Mouse (Mus musculus) cerebellum, adult 2 months (tissue): ENCODE measurements at regions not wholly inside any gene's neighbourhood (a gene's known extent, or its start where the extent isn't known, plus 50 kb on each side); places are given as distances from the start of the nearest gene placed in this dataset.

Source experiments
- CTCF ChIP-seq: fragments of 200-500 bp; IDR thresholded peaks from 2 replicates; pipeline ENCODE4 v1.5.1; 2011; ENCODE audit warnings: low read depth, mild to moderate bottlenecking, control low read depth, low read length, moderate library complexity, borderline replicate concordance; ENCODE audit not compliant: insufficient read depth
- POLR2A ChIP-seq: fragments of 200-500 bp; IDR thresholded peaks from 2 replicates; pipeline ENCODE4 v1.6.1; 2011; ENCODE audit warnings: low read length, control low read depth, borderline replicate concordance; ENCODE audit not compliant: insufficient read depth

DNA sequence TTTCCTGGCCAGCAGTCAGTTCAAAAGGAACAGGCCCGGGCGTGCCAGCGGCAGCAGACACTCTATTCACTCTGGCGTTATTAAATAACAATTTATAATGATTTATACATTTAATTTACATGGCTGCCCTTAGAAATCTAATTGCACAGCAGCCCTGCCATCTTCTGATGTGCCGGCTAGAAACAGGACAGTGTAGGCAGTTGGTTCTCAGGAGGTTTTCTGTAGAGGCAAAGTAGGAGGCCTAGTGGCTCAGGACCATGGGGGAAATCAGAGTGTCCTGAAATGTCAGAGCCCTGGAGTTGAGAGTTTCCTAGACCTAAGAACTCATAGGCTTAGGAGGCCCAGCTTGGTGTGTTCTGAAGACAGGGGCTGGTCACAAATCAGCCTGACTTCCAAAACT is 225.2 kb upstream of the Foxq1 start:
- TF ChIP-seq POLR2A (no peak), CTCF (no peak)
